Mouse (Mus musculus) forebrain, embryonic 11.5 days (tissue): Measurements from ENCODE around the gene Rnf26. TPM values are rescaled to one million over a fixed set of nuclear protein-coding genes. Genes with fewer than 3 reads are reported as not detected.
"Not testable (repeated sequence)": the region's sequence is repeated elsewhere in the genome, so short reads cannot be mapped to it uniquely, and the experiment has no call there.

Experiments
- ATAC-seq: fragments of 200-750 bp; cut with Nextera tagmentation; replicated peaks from 2 replicates; pipeline ENCODE4 v1.8.0; 2017; ENCODE audit warnings: moderate TSS enrichment; ENCODE audit not compliant: low FRiP score
- DNase-seq: peaks from one replicate; pipeline ENCODE4 v3.0.0-alpha.2; 2017; ENCODE audit warnings: low spot score
- H3K27ac ChIP-seq: fragments of 300-500 bp; sonication (generic); 2 replicates; pipeline ENCODE4 v1.5.1; 2014; ENCODE audit warnings: low read depth, low read length
- H3K27me3 ChIP-seq: fragments of 300-500 bp; sonication (generic); 2 replicates; pipeline ENCODE4 v1.6.1; 2014; ENCODE audit warnings: mild to moderate bottlenecking, low read length, mixed read lengths; ENCODE audit not compliant: control insufficient read depth, insufficient read depth
- H3K36me3 ChIP-seq: fragments of 300-500 bp; sonication (generic); 2 replicates; pipeline ENCODE4 v1.6.1; 2014; ENCODE audit warnings: mild to moderate bottlenecking, low read length, moderate library complexity, mixed read lengths; ENCODE audit not compliant: control insufficient read depth, insufficient read depth
- H3K4me1 ChIP-seq: fragments of 300-500 bp; sonication (generic); replicated peaks from 2 replicates; pipeline ENCODE4 v1.6.1; 2014; ENCODE audit warnings: low read length, mixed read lengths; ENCODE audit not compliant: control insufficient read depth, insufficient read depth
- H3K4me2 ChIP-seq: fragments of 300-500 bp; sonication (generic); 2 replicates; pipeline ENCODE4 v1.6.1; 2014; ENCODE audit warnings: low read depth, mild to moderate bottlenecking, low read length, moderate library complexity, mixed read lengths; ENCODE audit not compliant: severe bottlenecking
- H3K4me3 ChIP-seq: fragments of 300-500 bp; sonication (generic); 2 replicates; pipeline ENCODE4 v1.5.1; 2014; ENCODE audit warnings: low read depth, low read length
- H3K9ac ChIP-seq: fragments of 300-500 bp; sonication (generic); 2 replicates; pipeline ENCODE4 v1.6.1; 2014; ENCODE audit warnings: low read length
- H3K9me3 ChIP-seq: fragments of 300-500 bp; sonication (generic); 2 replicates; pipeline ENCODE4 v1.6.1; 2016; ENCODE audit warnings: low read length, mixed read lengths; ENCODE audit not compliant: control insufficient read depth
- WGBS: fragments of 180-500 bp; shearing (Covaris S2); extraction: QIAGEN DNeasy Blood & Tissue Kit; methylation state at CpG from one replicate; pipeline ENCODE4 v1.1.7; 2014; 5-methylcytosine and 5-hydroxymethylcytosine counted together
- polyA plus RNA-seq: library from polyadenylated mRNA; unstranded; fragments of >200 nt; fragmentation: Nextera tagmentation; extraction: Ambion mirVana; gene quantifications from 2 replicates; pipeline ENCODE4 v1.2.1, GENCODE M21; 2014

The Rnf26 gene
- polyA plus RNA-seq, 1 experiment from 2014 or later = 82.3 TPM

DNA sequence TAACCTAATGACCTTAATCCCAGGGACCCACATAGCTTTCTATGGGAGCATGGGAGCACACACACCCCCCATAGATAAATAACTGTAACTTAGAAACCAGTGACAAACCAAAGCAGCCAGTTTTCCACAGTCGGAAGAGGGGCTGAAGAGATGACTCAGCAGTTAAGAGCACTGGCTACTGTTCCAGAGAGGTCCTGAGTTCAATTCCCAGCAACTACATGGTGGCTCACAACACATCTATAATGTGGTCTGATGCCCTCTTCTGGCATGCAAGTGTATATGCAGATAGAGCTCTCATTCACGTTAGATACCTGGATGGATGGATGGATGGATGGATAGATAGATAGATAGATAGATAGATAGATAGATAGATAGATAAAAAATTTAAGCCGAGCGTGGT is 2.9 kb upstream of the Rnf26 start:
- WGBS = 89% methylated on average over 4 of the region's 4 CpGs
- Histone ChIP-seq H3K27ac (no peak overlapping the region), H3K4me3 (no peak overlapping the region), H3K27me3 (no peaks in the 10 kb centered on the region), H3K4me1 (no peaks in the 10 kb centered on the region), H3K4me2 (no peak overlapping the region), H3K9me3 (no peaks in the 10 kb centered on the region), H3K36me3 (no peaks in the 10 kb centered on the region), H3K9ac (no peak overlapping the region)
- no peak for DNase-seq
- ATAC-seq = no peak

DNA sequence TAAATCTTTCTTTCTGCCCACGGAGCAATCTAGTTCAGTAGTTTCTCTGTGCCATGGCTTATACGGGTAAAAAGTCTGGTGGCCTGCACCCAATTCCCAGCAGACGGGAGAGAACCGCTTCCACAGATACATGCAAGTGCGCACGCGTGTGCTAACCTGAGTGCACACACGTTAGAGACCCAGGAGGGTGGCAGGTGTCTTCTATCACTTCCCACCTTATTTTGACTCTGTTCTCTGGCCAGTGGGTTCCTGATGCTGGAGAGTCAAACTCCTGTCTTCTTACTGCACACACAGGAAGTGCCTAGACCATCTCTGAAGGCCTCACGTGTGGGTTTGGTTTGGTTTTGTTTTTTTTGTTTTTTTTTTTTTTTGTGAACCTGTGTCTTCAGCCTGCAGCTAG is 2.3 kb upstream of the Rnf26 start:
- 90% methylated on average over 9 of the region's 9 CpGs for WGBS
- no peak overlapping the region for H3K9ac ChIP-seq
- DNase-seq = no peak
- no peak overlapping the region for H3K4me2 ChIP-seq
- no peaks in the 10 kb centered on the region for H3K36me3 ChIP-seq
- no peaks in the 10 kb centered on the region for H3K27me3 ChIP-seq
- H3K4me3 ChIP-seq = no peak overlapping the region
- no peak for ATAC-seq
- no peaks in the 10 kb centered on the region for H3K9me3 ChIP-seq
- H3K27ac ChIP-seq = no peak overlapping the region
- no peaks in the 10 kb centered on the region for H3K4me1 ChIP-seq

DNA sequence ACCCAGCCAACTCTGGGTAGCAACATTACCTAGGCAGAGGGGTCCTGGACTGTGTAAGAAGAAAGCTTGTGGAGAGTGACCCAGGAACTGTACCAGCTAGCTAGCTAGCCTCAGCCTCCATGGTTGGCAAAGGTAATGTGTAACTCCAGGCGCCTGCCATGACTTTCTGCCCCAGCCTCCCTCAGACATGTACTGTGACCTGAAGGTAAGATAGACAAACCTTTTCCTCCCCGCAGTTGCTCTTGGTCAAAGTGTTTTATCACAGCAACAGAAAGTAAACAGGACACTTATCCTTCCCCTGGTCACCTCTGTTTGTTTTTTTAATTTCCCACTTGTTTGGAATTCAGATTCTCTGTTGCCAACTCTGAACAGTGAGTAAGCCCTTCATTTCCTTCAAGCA is 1.1 kb upstream of the Rnf26 start:
- Histone ChIP-seq H3K9ac (no peak overlapping the region), H3K36me3 (no peaks in the 10 kb centered on the region), H3K9me3 (no peaks in the 10 kb centered on the region), H3K4me3 (no peak overlapping the region), H3K27me3 (no peaks in the 10 kb centered on the region), H3K27ac (no peak overlapping the region), H3K4me1 (peaks cover 5% of the 10 kb centered on the region; the same call in 1 of the 2 replicates), H3K4me2 (no peak overlapping the region)
- 89% methylated on average over 2 of the region's 2 CpGs for WGBS
- DNase-seq = no peak
- no peak for ATAC-seq

DNA sequence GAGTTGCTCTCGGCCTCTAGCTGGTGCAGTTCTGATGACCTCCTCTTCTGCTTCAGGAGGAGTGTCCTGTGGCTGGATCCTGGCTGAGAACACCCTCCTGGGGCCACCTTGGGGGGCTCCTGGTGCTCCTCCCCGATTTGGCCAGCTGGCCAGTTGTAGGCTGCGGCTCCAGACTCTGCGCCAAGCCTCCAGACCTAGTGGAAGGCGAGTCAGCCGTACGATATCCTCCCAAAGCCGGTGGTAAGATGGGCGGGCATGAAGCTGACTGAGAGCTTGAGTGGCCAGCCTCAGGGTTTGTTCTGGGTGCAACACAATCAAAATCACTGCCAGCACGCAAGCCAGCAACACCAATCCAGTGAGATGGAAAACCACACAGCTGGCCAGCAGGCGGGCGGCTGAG is 1.4 kb downstream of the Rnf26 start:
- peak overlapping the region; percentile 55; the same call in 1 of the 2 replicates for H3K4me2 ChIP-seq
- H3K4me1 ChIP-seq = peaks cover 25% of the 10 kb centered on the region
- H3K36me3 ChIP-seq, DNase-seq, ATAC-seq, H3K27me3 ChIP-seq, H3K27ac ChIP-seq, H3K9ac ChIP-seq, H3K4me3 ChIP-seq, H3K9me3 ChIP-seq: not testable (repeated sequence)
- WGBS = 77% methylated on average over 9 of the region's 12 CpGs

DNA sequence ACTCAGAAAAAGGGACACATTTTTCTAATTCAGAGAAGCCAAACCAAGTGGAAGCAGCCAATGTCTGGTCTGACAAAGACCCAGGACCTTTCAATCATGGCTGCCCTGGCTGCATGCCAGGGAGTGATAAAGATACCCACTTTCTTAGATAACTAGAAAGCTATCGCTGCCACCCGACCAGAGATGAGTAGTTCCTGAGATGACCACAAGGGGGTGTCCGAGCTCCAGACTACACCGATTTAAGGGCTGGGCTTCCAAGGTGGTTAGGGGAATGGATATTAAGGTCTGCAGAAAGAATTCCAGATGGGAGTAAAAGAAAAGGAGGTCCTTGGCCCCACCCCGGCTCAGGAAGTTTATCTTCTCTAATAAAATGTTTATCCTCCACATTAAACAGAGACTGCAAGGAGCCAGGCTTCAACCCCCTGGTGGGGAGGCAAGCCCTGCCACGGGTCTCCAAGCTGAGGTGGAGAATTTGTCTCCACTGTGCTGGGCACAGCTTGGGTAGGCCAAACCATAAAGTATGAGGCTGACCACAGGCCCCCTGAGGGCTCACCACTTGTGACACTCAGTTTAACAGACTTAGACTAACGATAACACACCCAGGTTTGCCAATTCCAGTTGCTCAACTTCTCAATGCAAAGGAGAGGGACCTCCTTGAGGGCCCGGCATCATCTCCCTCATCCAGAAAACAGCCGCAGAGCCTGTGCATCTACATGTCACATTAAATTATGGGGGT is 3.8 kb downstream of the Rnf26 start:
- no peaks in the 10 kb centered on the region; the same call in 1 of the 2 replicates for H3K36me3 ChIP-seq
- no peak overlapping the region for H3K4me3 ChIP-seq
- H3K4me2 ChIP-seq = peak overlapping the region; percentile 32; the same call in 1 of the 2 replicates
- H3K27ac ChIP-seq = no peak overlapping the region
- H3K27me3 ChIP-seq = no peaks in the 10 kb centered on the region
- WGBS = 34% methylated on average over 9 of the region's 9 CpGs
- no peak for ATAC-seq
- DNase-seq = peak; percentile 87
- no peak overlapping the region; the same call in 1 of the 2 replicates for H3K9ac ChIP-seq
- H3K4me1 ChIP-seq = peaks cover 25% of the 10 kb centered on the region
- H3K9me3 ChIP-seq = no peaks in the 10 kb centered on the region

DNA sequence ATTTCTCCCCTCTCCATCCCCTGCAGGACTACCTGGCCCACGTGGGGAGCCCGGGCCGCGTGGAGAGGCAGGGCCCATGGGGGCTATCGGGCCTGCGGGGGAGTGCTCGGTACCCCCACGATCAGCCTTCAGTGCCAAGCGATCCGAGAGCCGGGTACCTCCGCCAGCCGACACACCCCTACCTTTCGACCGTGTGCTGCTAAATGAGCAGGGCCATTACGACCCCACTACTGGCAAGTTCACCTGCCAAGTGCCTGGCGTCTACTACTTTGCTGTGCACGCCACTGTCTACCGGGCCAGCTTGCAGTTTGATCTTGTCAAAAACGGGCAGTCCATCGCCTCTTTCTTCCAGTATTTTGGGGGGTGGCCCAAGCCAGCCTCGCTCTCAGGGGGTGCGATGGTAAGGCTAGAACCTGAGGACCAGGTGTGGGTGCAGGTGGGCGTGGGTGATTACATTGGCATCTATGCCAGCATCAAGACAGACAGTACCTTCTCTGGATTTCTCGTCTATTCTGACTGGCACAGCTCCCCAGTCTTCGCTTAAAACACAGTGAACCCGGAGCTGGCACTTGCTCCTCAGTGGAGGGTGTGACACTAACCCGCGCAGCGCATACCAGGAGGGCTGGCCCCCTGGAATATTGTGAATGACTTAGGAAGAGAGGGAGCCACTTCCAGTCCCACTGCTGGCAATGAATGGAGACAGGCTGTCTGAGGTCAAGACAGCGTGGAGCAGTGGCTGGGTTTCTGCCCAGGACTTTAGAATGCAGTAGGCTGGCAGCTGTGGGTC is 4.9 kb downstream of the Rnf26 start:
- H3K9ac ChIP-seq = no peak overlapping the region; the same call in 1 of the 2 replicates
- ATAC-seq = no peak
- no peaks in the 10 kb centered on the region for H3K9me3 ChIP-seq
- peaks cover 25% of the 10 kb centered on the region for H3K4me1 ChIP-seq
- H3K4me3 ChIP-seq = no peak overlapping the region
- no peaks in the 10 kb centered on the region for H3K27me3 ChIP-seq
- no peak for DNase-seq
- WGBS = 84% methylated on average over 31 of the region's 31 CpGs
- no peak overlapping the region for H3K4me2 ChIP-seq
- H3K27ac ChIP-seq = no peak overlapping the region
- H3K36me3 ChIP-seq = no peaks in the 10 kb centered on the region; the same call in 1 of the 2 replicates

DNA sequence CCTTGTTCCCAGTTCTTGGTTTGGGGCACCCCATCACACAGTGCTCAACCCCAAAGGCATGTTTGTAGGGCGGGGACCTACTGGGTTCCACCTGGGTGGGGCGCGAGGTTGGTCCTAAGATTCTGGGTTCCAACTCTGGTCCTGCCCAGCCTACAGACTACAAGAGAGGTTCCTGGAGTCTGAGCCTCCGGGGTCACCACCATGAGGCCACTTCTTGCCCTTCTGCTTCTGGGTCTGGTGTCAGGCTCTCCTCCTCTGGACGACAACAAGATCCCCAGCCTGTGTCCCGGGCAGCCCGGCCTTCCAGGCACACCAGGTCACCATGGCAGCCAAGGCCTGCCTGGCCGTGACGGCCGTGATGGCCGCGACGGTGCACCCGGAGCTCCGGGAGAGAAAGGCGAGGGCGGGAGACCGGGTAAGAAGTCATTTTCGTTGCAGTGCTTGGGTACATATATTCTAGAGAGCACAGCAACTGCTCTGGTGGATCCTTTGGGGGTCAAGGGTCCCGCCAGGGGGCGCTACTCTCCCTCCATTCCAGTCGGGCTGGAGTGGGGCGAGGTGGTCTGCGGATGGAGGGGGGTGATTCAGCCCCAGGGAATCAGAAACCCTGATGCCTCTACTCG is 5.6 kb downstream of the Rnf26 start:
- Histone ChIP-seq H3K9me3 (no peaks in the 10 kb centered on the region), H3K27me3 (no peaks in the 10 kb centered on the region), H3K4me1 (peaks cover 25% of the 10 kb centered on the region), H3K36me3 (no peaks in the 10 kb centered on the region; the same call in 1 of the 2 replicates), H3K4me2 (peak overlapping the region; percentile 18; the same call in 1 of the 2 replicates), H3K9ac (peak overlapping the region; percentile 0; the same call in 1 of the 2 replicates), H3K4me3 (no peak overlapping the region), H3K27ac (no peak overlapping the region)
- DNase-seq = peak; percentile 82
- ATAC-seq = no peak
- 31% methylated on average over 25 of the region's 25 CpGs for WGBS

DNA sequence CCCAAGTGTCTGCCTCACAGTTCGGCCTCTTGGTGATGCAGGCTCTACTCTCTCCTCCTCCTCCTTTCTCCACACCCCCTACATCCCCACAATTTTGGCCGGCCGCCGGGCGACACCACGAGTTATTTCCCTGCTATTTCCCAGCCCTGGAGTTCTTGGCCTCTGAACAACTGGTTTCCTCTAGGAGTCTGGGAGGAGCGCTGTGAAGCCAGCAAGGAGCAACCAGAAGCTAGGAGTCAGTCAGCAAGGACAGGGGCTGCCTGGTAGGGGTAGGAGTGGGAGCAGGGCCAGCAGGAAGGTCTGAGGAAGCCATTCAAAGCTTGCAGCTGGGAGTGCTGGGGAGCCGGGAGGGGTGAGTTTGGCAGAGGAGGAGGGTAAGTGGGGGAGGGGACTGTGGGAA is 6.2 kb downstream of the Rnf26 start, which contains the start of gene C1qtnf5:
Gene C1qtnf5 (plus strand): TSS at position 136 of the 400 bp plus-strand sequence.
- Histone ChIP-seq H3K4me1 (peaks cover 25% of the 10 kb centered on the region), H3K9me3 (no peaks in the 10 kb centered on the region), H3K4me2 (peak within 1 kb of the TSS; percentile 18; the same call in 1 of the 2 replicates), H3K27ac (no peak within 1 kb of the TSS), H3K9ac (peak within 1 kb of the TSS; percentile 0), H3K36me3 (no peaks in the 10 kb centered on the region; the same call in 1 of the 2 replicates), H3K4me3 (no peak within 1 kb of the TSS), H3K27me3 (no peaks in the 10 kb centered on the region)
- 31% methylated on average over 8 of the region's 8 CpGs for WGBS
- DNase-seq = no peak
- ATAC-seq = no peak
